Mouse (Mus musculus) forebrain, postnatal 0 days (tissue): ENCODE data around the gene Setd4. TPM values are rescaled to one million over a fixed set of nuclear protein-coding genes. Genes with fewer than 3 reads are reported as not detected.
A peak's percentile ranks its signal among the peaks of the same experiment; 100 is the strongest.

Source experiments
- ATAC-seq: fragments of 200-750 bp; cut with Nextera tagmentation; 2 replicates; pipeline ENCODE4 v1.8.0; 2017; ENCODE audit warnings: mild to moderate bottlenecking, moderate library complexity
- DNase-seq: peaks from one replicate; pipeline ENCODE4 v3.0.0-alpha.2; 2015
- H3K27ac ChIP-seq: fragments of 300-500 bp; sonication (generic); 2 replicates; pipeline ENCODE4 v1.5.1; 2014; ENCODE audit warnings: low read depth, mild to moderate bottlenecking, antibody characterized with exemption, low read length, moderate library complexity, mixed read lengths
- H3K27me3 ChIP-seq: fragments of 300-500 bp; sonication (generic); 2 replicates; pipeline ENCODE4 v1.6.1; 2014; ENCODE audit warnings: mild to moderate bottlenecking, low read length, mixed read lengths; ENCODE audit not compliant: insufficient read depth
- H3K36me3 ChIP-seq: fragments of 300-500 bp; sonication (generic); 2 replicates; pipeline ENCODE4 v1.6.1; 2014; ENCODE audit warnings: mild to moderate bottlenecking, moderate library complexity; ENCODE audit not compliant: insufficient read depth
- H3K4me1 ChIP-seq: fragments of 300-500 bp; sonication (generic); 2 replicates; pipeline ENCODE4 v1.6.1; 2014; ENCODE audit warnings: antibody characterized with exemption; ENCODE audit not compliant: insufficient read depth
- H3K4me2 ChIP-seq: fragments of 300-500 bp; sonication (generic); 2 replicates; pipeline ENCODE4 v1.6.1; 2014; ENCODE audit warnings: low read depth, mild to moderate bottlenecking, moderate library complexity
- H3K4me3 ChIP-seq: fragments of 300-500 bp; sonication (generic); 2 replicates; pipeline ENCODE4 v1.5.1; 2014; ENCODE audit warnings: low read depth, low read length, mixed read lengths
- H3K9ac ChIP-seq: fragments of 300-500 bp; sonication (generic); 2 replicates; pipeline ENCODE4 v1.6.1; 2014; ENCODE audit warnings: mild to moderate bottlenecking
- H3K9me3 ChIP-seq: fragments of 300-500 bp; sonication (generic); 2 replicates; pipeline ENCODE4 v1.6.1; 2016; ENCODE audit warnings: low read length
- CTCF ChIP-seq: sonication (generic); IDR thresholded peaks from 2 replicates; pipeline ENCODE4 v1.5.1; 2016; ENCODE audit warnings: antibody characterized with exemption, control low read depth, low read depth
- WGBS: fragments of 180-500 bp; shearing (Covaris S2); extraction: QIAGEN DNeasy Blood & Tissue Kit; methylation state at CpG from one replicate; pipeline ENCODE4 v1.1.7; 2014; 5-methylcytosine and 5-hydroxymethylcytosine counted together
- polyA plus RNA-seq: library from polyadenylated mRNA; unstranded; fragments of >200 nt; fragmentation: Nextera tagmentation; extraction: Ambion mirVana; gene quantifications from 2 replicates; pipeline ENCODE4 v1.2.1, GENCODE M21; 2015
- total RNA-seq: library from RNA; depleted of rRNA; stranded (reverse); fragments of >200 nt; gene quantifications from 2 replicates; pipeline ENCODE4 v1.2.3, GENCODE M21; 2014

The Setd4 gene
- total and polyA plus RNA-seq, 2 experiments from 2014 or later, result 14.7 to 15.9 TPM

GRCm38 (mm10) chr16:93615118-93615870 is 11.4 kb upstream of the Setd4 start:
- Histone ChIP-seq H3K27me3 (no peaks in the 10 kb centered on the region), H3K36me3 (peaks cover 17% of the 10 kb centered on the region), H3K9me3 (no peaks in the 10 kb centered on the region), H3K27ac (no peak overlapping the region), H3K4me1 (no peaks in the 10 kb centered on the region), H3K4me3 (no peak overlapping the region), H3K4me2 (no peak overlapping the region), H3K9ac (no peak overlapping the region)
- peak; percentile 29 for DNase-seq
- WGBS, result 44% methylated on average over 5 of the region's 5 CpGs
- TF ChIP-seq CTCF, result peak; percentile 62
- ATAC-seq, result no peak

- H3K9me3 ChIP-seq, result no peaks in the 10 kb centered on the region
- H3K9ac ChIP-seq, result no peak overlapping the region
- H3K27me3 ChIP-seq, result no peaks in the 10 kb centered on the region
- 94% methylated on average over 4 of the region's 4 CpGs for WGBS
- no peak overlapping the region for H3K4me3 ChIP-seq
- peaks cover 10% of the 10 kb centered on the region; the same call in 1 of the 2 replicates for H3K4me1 ChIP-seq
- DNase-seq (no peak), ATAC-seq (no peak)
- H3K36me3 ChIP-seq, result peaks cover 17% of the 10 kb centered on the region
- H3K27ac ChIP-seq, result no peak overlapping the region
- TF ChIP-seq CTCF, result no peak
- H3K4me2 ChIP-seq, result no peak overlapping the region
These were observed 7.1 kb upstream of the Setd4 start for GRCm38 (mm10) chr16:93610961-93611360.

DNA sequence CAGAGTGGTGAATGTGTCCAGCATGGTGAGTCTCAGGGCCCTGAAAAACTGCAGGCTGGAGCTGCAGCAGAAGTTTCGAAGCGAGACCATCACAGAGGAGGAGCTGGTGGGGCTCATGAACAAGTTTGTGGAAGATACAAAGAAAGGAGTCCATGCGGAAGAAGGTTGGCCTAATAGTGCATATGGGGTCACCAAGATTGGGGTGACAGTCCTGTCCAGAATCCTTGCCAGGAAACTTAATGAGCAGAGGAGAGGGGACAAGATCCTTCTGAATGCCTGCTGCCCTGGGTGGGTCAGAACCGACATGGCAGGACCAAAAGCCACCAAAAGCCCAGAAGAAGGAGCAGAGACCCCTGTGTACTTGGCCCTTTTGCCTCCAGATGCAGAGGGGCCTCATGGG is 5.9 kb upstream of the Setd4 start:
- DNase-seq (no peak), ATAC-seq (no peak)
- 96% methylated on average over 4 of the region's 4 CpGs for WGBS
- H3K4me1 ChIP-seq, result peaks cover 10% of the 10 kb centered on the region; the same call in 1 of the 2 replicates
- no peak overlapping the region for H3K9ac ChIP-seq
- H3K36me3 ChIP-seq, result peaks cover 17% of the 10 kb centered on the region
- no peak overlapping the region for H3K27ac ChIP-seq
- no peak overlapping the region for H3K4me3 ChIP-seq
- H3K9me3 ChIP-seq, result no peaks in the 10 kb centered on the region
- TF ChIP-seq CTCF, result no peak
- no peak overlapping the region for H3K4me2 ChIP-seq
- no peaks in the 10 kb centered on the region; the same call in 1 of the 2 replicates for H3K27me3 ChIP-seq

- DNase-seq (no peak), ATAC-seq (no peak)
- Histone ChIP-seq H3K9ac (no peak overlapping the region), H3K36me3 (peaks cover 17% of the 10 kb centered on the region), H3K4me1 (peaks cover 14% of the 10 kb centered on the region), H3K27ac (no peak overlapping the region), H3K4me3 (peak overlapping the region; percentile 51), H3K27me3 (no peaks in the 10 kb centered on the region; the same call in 1 of the 2 replicates), H3K4me2 (peak overlapping the region; percentile 64), H3K9me3 (no peaks in the 10 kb centered on the region)
- TF ChIP-seq CTCF, result no peak
- WGBS, result 68% methylated on average over 8 of the region's 8 CpGs
These were observed 4.9 kb upstream of the Setd4 start for GRCm38 (mm10) chr16:93608731-93609130.

DNA sequence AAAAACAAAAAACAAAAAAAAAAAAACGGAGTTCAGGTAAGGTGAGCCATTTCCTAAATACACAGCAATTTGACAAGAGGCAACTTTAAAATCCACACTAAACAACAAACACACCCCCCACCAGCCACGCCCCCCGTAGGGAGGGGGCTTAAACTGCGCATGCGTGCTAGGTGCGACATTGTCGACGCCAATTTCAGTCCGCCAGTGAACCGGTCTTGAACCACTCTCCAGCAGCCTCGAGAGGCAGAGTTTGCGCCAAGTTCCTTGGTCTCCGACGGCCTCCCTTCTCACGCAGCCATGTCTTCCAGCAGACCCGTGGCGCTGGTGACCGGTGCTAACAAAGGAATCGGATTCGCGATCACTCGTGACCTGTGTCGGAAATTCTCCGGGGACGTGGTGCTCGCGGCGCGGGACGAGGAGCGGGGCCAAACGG is 3.8 kb upstream of the Setd4 start:
- DNase-seq (peak; percentile 95), ATAC-seq (peak; percentile 42)
- Histone ChIP-seq H3K4me1 (peaks cover 14% of the 10 kb centered on the region), H3K36me3 (peaks cover 17% of the 10 kb centered on the region), H3K27ac (peak overlapping the region; percentile 67), H3K4me3 (peak overlapping the region; percentile 51), H3K9ac (peak overlapping the region; percentile 64), H3K4me2 (peak overlapping the region; percentile 64), H3K27me3 (no peaks in the 10 kb centered on the region; the same call in 1 of the 2 replicates), H3K9me3 (no peaks in the 10 kb centered on the region)
- 2% methylated on average over 32 of the region's 32 CpGs for whole genome bisulfite sequencing
- TF ChIP-seq CTCF, result peak; percentile 37

GRCm38 (mm10) chr16:93606146-93606545 is 2.3 kb upstream of the Setd4 start:
- DNase-seq (no peak), ATAC-seq (no peak)
- peaks cover 14% of the 10 kb centered on the region for H3K4me1 ChIP-seq
- no peak overlapping the region for H3K27ac ChIP-seq
- H3K4me2 ChIP-seq, result no peak overlapping the region
- H3K36me3 ChIP-seq, result peaks cover 8% of the 10 kb centered on the region; the same call in 1 of the 2 replicates
- TF ChIP-seq CTCF, result no peak
- no peaks in the 10 kb centered on the region; the same call in 1 of the 2 replicates for H3K27me3 ChIP-seq
- no peak overlapping the region for H3K4me3 ChIP-seq
- H3K9ac ChIP-seq, result no peak overlapping the region
- 88% methylated on average over 7 of the region's 7 CpGs for WGBS
- no peaks in the 10 kb centered on the region for H3K9me3 ChIP-seq

GRCm38 (mm10) chr16:93605553-93605952 is 1.7 kb upstream of the Setd4 start, which contains the start of gene Cbr1:
Gene Cbr1 (plus strand): TSS chr16:93605853.
- 0 out of 2 replicates have a peak within 1 kb of the TSS, but pooled peaks have one; percentile 71 for H3K9ac ChIP-seq
- DNase-seq, result no peak
- no peak for ATAC-seq
- no peak for TF ChIP-seq CTCF
- WGBS, result 68% methylated on average over 4 of the region's 4 CpGs
- H3K9me3 ChIP-seq, result no peaks in the 10 kb centered on the region
- H3K4me1 ChIP-seq, result peaks cover 14% of the 10 kb centered on the region
- H3K4me2 ChIP-seq, result peak within 1 kb of the TSS; percentile 93
- peak within 1 kb of the TSS; percentile 54 for H3K4me3 ChIP-seq
- 0 out of 2 replicates have a peak, but pooled peaks cover 2% of the 10 kb centered on the region for H3K36me3 ChIP-seq
- H3K27me3 ChIP-seq, result no peaks in the 10 kb centered on the region; the same call in 1 of the 2 replicates
- H3K27ac ChIP-seq, result peak within 1 kb of the TSS; percentile 92; the same call in 1 of the 2 replicates
